Mouse (Mus musculus) hindlimb bud, embryonic 11.5 days (tissue): ENCODE data around the gene Foxb1.

Experiments
- DNase-seq: peaks from one replicate; pipeline ENCODE4 v3.0.0-alpha.2; 2012; ENCODE audit warnings: low read depth, low spot score; ENCODE audit errors: extremely low spot score

Gene Foxb1

GRCm38 (mm10) chr9:69757254-69757653, 3.5 kb downstream of the Foxb1 start:
- DNase-seq, result no peak

- DNase-seq, result no peak
These were observed 4.3 kb downstream of the Foxb1 start for GRCm38 (mm10) chr9:69756456-69756855.

GRCm38 (mm10) chr9:69756041-69756440, 4.7 kb downstream of the Foxb1 start:
- no peak for DNase-seq

- DNase-seq, result no peak
These were observed 5.6 kb downstream of the Foxb1 start for GRCm38 (mm10) chr9:69755157-69755556.

GRCm38 (mm10) chr9:69754712-69755111, 6.0 kb downstream of the Foxb1 start:
- DNase-seq, result no peak

- DNase-seq, result no peak
These were observed 6.4 kb downstream of the Foxb1 start for GRCm38 (mm10) chr9:69754291-69754690.

- DNase-seq, result no peak
These were observed 12.8 kb downstream of the Foxb1 start for GRCm38 (mm10) chr9:69747971-69748370.

GRCm38 (mm10) chr9:69728736-69729135, 32.0 kb downstream of the Foxb1 start:
- DNase-seq, result no peak

GRCm38 (mm10) chr9:69718431-69718830, 42.3 kb downstream of the Foxb1 start:
- no peak for DNase-seq

GRCm38 (mm10) chr9:69716364-69716763, 44.4 kb downstream of the Foxb1 start:
- DNase-seq, result no peak

- no peak for DNase-seq
These were observed 45.3 kb downstream of the Foxb1 start for GRCm38 (mm10) chr9:69715445-69715844.

- no peak for DNase-seq
These were observed 46.4 kb downstream of the Foxb1 start for GRCm38 (mm10) chr9:69714346-69714745.

- no peak for DNase-seq
These were observed 47.0 kb downstream of the Foxb1 start for GRCm38 (mm10) chr9:69713577-69714327.

GRCm38 (mm10) chr9:69712714-69713525, 47.8 kb downstream of the Foxb1 start:
- DNase-seq, result no peak
